Mouse (Mus musculus): ENCODE results near the gene Gmppb.
A peak's percentile ranks its signal among the peaks of the same experiment; 100 is the strongest.

Gene Gmppb

DNA sequence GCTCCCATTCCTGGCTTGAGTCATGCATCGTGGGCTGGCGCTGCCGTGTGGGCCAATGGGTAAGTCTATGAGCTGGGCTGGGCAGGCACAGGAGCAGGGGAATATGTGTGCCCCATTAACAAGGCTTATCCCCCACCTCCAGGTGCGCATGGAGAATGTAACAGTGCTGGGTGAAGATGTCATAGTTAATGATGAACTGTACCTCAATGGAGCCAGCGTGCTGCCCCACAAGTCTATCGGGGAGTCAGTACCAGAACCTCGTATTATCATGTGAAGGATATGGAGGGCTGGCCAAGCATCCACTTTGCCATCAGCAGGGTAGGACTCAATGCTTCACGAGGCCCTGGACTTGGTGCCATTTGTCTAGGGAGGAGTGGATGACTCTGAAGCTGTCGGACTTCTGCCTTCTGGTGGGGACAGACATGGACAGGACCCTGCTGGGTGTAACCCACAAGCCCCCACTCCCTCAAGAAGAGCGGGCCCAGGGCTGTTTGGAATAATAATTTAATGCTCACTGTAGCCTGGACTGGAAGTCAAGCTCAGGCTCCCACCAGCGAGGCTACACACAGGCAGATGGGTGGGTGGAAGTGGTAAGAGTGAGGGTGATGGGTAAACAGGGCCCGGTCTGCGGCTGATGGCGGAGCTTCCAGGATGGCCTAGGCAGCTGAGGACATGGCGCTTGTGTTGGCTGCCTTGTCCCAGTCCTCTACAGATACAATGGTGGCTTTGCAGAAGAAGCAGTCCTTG, 2.3 kb downstream of the Gmppb start:
- no peak for DNase-seq (ENCODE audit: low read depth, low spot score)

DNA sequence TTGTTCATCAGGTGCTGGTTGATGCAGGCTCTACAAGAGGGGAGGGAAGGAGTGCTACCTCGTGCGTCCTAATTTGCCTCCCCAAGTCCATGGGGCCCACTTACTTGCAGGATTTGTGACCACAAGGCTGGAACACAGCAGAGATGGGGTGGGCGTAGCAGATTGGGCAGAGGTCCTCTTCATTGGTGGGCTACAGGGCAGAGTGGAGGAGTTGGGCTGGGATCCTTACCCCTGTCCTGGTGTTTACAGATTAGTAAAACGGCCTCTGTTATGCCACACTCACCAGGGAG, 2.8 kb downstream of the Gmppb start:
- DNase-seq (ENCODE audit: low read depth, low spot score), result no peak

DNA sequence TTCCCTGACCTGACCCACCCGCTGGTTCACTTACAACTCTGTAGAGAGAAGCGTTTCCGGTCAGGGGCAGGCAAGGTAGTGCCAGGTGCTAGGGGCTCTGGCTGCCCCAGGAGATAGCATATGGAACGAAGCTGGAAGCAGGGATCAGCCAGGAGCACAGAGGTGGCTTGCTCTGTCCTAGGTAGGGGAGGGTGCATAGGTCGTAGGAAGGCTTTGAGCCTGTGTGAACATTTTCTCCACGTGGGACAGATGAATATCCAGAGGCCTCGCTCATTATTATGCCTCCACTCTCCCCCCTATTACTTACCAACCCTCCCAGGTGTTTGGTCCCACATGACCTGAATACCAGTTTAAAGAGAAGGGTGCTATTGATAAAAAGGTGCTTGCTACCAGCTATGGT, 3.4 kb downstream of the Gmppb start:
- DNase-seq (ENCODE audit: low read depth, low spot score), result no peak

DNA sequence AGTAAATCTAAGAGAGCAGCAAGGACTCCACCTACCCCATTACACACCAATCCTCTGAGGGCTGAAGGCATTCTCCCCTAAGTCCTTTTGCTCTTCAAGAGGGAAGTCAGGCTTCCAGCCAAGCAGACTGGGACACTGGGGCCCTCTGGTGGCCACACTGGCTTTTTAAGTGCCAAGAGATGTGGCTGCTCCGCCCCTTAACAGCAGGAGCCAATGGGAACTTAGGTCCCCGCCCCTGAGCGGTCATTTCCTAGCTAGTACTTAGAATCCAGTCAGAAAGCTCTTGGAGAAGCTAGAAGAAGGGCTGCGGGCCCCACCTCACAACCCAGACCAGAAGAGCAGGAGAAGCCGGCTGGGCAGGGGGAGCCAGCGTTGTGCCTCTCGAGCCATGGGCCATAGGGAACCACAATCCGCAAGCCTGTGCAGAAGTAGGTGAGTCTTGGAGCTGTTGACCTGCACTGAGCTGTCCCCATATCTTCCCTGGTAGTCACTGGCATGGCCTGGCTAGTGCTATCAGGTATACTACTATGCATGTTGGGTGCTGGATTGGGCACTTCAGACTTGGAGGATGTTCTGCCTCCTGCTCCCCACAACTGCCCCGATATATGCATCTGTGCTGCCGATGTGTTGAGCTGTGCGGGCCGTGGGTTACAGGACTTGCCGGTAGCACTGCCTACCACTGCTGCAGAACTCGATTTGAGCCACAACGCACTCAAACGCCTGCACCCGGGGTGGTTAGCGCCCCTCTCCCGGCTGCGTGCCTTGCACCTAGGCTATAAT, 4.0 kb downstream of the Gmppb start, which contains the start of gene Amigo3:
TSS of gene Amigo3 (plus strand) at position 275 of the 780 bp plus-strand sequence.
- DNase-seq (ENCODE audit: low read depth, low spot score), result peak; percentile 91

DNA sequence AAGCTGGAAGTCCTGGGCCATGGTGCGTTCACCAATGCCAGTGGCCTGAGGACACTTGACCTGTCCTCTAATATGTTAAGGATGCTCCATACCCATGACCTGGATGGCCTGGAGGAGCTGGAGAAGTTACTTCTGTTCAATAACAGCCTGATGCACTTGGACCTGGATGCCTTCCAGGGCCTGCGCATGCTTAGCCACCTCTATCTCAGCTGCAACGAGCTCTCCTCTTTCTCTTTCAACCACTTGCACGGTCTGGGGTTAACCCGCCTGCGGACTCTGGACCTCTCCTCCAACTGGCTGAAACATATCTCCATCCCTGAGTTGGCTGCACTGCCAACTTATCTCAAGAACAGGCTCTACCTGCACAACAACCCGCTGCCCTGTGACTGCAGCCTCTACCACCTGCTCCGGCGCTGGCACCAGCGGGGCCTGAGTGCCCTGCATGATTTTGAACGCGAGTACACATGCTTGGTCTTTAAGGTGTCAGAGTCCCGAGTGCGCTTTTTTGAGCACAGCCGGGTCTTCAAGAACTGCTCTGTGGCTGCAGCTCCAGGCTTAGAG, 4.7 kb downstream of the Gmppb start:
- DNase-seq (ENCODE audit: low read depth, low spot score), result no peak

DNA sequence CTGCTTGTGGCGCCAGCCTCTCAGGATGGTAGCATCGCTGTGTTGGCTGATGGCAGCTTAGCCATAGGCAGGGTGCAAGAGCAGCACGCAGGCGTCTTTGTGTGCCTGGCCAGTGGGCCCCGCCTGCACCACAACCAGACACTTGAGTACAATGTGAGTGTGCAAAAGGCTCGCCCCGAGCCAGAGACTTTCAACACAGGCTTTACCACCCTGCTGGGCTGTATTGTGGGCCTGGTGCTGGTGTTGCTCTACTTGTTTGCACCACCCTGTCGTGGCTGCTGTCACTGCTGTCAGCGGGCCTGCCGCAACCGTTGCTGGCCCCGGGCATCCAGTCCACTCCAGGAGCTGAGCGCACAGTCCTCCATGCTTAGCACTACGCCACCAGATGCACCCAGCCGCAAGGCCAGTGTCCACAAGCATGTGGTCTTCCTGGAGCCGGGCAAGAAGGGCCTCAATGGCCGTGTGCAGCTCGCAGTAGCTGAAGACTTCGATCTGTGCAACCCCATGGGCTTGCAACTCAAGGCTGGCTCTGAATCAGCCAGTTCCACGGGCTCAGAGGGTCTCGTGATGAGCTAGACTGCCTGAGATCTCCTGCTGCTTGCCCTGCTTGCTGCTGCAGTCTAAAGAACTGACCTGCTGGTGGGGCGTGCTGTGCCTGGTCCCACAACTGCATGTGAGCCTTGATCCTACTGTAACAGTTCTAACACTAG, 5.4 kb downstream of the Gmppb start:
- no peak for DNase-seq (ENCODE audit: low read depth, low spot score)

DNA sequence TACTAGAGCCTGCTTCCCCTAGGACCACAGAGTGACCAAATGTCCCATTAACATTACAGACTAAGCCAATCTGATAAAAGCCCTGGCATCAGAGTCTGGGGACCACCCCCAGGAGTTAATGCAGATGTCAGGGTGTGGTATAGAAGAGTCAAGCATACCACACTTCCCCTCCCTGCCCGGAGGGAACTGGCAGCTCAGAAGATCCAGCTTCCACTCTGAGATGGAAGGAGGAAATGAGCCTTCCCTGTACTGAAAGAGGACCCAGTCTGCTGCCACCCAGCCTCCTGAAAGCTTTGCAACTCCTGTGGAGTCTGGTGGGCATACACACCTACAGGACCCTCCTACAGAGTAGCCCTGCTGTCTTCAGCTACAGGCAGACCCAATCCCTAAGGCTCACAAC, 6.0 kb downstream of the Gmppb start:
- no peak for DNase-seq (ENCODE audit: low read depth, low spot score)

DNA sequence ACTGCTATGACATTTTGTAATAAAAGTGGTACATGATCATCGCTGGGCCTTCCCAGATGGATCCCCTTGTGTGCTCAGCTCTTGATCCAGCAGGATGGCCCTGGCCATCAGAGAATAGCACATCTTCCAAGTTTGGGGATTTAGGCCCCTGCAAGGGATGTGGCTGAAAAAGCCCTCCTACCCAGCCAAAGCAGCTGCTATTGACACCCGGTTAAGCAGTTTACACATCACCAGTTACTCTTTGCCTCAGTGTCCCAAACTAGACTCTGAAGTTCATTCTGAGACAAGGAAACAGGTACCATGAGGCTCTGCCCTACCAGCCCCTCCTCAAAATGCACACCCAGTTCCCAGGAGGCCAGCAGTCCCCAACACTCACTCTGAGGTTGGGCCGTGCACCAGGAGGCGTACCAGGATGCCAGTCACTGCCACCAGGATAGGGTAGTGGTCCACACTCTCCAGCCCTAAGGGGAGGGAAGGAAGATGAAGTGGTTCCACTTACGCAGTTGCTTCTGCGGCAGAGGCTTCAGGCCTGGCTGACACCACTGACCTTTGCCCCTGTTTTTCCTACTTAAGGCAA, 6.7 kb downstream of the Gmppb start:
- no peak for DNase-seq (ENCODE audit: low read depth, low spot score)

DNA sequence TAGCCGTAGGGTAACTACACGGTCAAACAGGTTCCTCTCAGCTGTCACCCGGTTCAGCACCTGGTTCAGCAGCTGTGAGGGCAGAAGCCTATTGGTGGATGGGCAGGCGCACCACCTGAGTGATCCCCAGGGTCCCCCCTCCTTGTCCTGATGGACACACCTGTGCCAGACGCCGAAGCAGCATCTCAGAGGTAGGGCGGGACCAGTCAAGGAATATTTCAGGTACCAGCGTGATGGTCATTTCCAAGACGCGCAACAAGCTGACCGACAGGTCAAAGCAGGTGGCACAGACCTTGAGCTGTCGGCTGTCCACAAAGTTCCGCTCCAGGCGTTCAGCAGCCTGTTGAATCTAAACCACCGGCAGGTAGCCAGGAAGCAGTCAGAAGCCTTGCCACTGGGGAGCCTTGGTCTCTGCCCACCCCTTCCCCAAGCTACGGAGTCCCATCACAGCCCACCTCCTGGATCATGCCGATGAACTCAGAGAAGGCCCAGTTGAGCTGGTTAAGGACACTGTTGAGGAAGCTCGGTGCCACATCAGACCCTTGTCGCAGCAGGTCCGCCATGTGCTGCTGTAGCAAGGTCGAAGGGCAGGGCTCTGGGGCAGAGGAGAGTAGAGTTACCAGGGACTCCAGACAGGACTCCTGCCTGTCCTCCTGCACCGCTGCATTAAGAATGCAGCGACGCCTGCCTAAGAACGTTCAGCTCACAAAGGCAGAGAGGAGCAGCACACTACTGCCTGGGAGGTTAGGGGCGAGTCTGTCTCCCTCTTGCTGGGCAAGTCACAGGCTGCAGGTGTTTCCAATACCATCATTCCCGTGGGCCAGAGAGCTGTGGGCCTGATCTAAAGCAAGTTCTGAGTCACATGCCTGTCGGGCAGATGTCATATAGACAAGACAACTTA, 7.6 kb downstream of the Gmppb start:
- DNase-seq (ENCODE audit: low read depth, low spot score), result no peak

DNA sequence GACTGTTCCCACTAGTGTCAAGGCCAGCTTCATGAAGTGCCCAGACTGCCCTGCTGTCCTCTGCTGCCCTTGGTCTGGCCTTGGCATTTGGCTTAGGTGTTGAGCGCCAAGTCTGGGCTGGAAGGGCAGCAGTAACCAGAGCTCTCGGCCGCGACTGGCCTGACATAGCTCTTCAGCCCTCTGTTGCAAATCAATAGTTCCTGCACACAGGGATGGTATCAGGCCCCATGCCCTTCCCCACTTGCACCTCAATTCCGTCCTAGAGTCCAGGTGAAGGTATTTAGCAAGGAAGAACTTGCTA, 8.2 kb downstream of the Gmppb start:
- DNase-seq (ENCODE audit: low read depth, low spot score), result no peak

DNA sequence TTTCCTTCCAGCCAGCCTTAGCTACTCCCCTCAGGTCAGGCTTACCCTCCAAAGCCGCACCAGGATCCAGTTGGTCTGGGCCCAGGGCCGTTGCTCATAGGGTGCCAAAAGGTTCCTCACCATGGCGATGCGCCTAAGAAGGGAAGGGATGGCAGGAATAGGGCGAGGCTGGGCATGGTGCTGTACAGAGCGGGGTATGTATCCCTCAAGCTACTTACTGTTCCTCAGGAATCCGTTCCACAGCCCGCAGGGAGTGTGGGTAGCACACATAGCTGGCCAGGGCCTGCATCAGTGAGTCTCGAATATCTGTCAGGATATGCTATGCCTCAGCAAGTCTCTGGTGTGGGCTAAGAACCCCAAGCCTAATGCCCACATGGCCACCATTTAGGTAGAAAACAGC, 9.2 kb downstream of the Gmppb start:
- DNase-seq (ENCODE audit: low read depth, low spot score), result no peak

DNA sequence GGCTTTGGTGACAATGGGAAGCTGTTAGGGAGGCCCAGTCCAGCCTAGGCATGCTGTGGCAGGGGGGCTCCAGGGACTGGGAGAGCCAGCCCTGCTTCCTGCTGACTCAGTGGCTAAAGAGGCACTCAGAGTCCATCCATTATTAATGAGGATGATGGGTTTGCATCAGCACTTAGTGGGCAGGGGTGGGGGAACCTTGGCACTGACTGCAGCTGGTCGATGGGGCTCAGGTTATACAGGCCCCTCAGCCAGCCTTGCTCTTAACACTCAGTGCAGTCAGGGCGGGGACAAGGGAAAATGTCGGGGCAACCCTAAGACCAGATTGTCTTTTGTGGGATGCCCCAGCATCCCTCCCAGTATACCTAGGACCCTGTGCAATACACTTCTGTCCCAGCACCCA, 13.1 kb downstream of the Gmppb start:
- DNase-seq (ENCODE audit: low read depth, low spot score), result no peak

DNA sequence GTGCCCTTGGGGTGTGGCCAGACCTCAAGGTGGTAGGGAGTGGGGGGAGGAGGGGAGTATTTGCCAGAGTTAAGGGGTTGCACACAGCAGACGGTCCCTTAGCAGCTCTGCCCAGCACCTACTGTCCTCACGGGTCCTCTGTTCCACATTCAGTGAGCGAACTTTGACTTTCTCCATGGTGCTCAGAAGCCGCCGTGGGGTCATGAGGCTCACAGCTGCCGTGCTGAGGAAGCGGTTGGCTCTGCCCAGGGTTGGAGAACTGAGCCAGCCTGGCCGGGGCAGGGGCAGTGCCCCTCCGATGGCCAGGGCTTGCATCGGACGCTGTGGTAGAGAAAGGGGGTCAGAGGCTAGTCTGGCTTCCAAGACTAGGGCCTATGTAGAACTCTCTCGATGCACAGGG, 14.3 kb downstream of the Gmppb start:
- DNase-seq (ENCODE audit: low read depth, low spot score), result no peak

DNA sequence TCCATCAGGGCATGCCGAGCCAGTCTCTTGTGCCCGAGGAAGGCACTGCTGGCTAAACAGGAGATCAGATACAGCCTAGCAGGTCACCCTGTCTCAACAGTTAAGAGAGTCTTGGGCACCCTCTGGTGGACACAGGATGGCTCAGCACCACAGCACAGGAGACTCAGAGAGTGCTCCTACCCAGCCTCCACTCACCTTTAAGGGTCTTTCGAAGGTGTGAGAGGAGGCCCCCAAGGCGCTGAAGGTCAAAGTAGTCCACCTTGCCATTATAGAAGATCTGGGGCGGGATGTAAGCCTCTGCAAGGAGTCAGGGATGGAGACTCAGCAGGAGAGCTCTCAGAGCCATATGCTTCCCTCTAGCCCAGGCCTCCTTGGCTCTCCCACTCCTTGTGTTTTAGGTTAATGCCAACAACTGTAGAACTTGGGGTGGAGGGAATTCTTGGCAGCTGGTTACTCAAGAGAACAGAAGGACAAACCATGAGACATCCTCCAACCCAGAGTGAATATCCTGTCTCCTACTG, 16.5 kb downstream of the Gmppb start:
- peak; percentile 52 for DNase-seq (ENCODE audit: low read depth, low spot score)

DNA sequence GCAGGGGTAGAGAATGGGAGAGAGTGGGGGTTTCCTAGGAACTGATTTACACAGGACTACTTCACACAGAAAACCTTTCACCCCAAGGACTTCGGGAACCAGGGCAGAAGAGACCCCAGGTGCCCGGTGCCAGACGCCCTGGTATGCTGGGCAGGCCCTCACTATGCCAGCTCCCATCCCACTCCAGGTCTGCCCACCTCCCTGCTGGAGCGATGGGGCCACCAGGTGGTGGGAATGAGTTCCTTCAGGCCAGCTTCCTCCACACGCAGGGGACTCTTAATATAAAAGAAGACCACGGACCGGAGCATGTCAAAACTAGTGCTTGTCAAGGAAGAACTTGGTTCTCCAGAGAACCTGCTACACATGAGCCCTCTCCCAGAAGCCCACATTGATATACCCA, 18.2 kb downstream of the Gmppb start:
- DNase-seq (ENCODE audit: low read depth, low spot score), result no peak

DNA sequence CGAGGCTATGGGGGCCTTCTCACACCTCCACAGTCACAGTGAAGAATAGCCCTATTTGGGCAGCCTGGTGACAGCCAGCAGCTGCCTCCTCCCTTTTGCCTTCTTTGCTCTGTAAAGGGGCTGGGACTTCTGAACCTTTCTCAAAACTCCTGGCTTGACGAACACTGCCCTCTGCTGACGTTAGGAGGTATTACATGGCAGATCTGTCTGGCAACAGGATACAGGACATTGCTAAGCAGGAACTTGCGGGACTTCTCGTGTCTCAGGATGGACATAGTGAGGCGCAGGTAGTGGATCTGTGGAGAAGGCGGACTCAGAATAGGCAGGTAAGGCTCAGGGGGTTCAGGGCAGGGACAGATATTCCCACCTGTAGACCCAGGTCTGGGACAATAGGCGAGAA, 18.9 kb downstream of the Gmppb start:
- peak; percentile 77 for DNase-seq (ENCODE audit: low read depth, low spot score)

DNA sequence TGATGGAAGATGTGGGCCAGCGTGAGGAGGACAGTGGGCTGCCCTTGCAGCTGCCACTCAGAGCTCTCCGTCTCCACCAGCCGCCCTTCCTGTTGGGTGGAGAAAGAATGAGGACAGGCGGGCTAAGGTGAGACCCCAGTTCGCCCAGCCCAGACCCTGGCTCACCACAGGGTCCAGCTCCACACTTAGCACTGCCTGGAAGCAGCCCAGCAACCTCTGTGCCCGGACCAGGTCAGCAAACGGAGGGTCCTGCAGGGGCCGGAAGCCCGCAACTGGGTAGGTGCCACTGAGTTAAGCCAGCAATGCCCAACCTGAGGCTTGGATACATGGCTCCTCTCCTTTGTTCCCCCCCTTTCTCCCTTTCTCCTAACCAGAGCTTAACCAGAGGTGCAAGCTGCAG, 20.0 kb downstream of the Gmppb start:
- no peak for DNase-seq (ENCODE audit: low read depth, low spot score)

DNA sequence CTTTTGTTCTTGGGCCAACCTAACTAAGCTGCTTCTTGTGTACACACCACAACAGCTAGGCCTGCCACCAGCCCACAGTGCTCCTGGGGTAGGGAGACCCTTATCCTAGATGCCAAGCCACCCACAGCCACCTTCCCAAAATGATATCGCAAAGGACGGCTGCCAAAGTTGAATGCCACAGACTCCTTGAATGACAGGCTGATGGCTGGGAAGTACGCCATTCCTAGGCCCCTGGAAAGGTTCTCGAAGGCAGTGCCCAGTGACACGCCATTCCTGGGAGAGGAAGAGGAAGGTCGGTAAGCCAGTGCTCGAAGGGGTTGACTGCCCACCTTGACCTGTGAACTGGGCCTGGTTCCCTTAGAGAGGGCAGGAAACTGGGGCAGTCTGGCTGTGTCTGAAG, 20.5 kb downstream of the Gmppb start:
- DNase-seq (ENCODE audit: low read depth, low spot score), result no peak

DNA sequence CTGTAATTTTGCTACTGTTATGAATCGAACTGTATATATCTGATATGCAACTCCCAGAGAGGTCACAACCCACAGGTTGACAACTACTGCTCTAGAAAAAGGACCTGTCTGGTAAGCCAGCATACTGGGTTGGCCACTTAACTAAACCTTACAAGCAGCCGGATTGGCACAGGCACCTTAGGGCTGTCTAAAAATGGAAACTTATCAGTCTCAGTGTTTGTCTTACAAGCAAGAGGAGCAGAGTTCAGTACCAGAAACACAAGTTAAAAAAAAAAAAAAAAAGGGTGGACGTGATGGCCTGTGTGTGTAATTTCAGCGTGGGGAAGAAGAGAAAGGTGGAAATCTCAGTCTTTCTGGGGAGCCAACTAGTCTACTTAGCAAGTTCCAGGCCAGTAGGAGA, 22.8 kb downstream of the Gmppb start:
- no peak for DNase-seq (ENCODE audit: low read depth, low spot score)

DNA sequence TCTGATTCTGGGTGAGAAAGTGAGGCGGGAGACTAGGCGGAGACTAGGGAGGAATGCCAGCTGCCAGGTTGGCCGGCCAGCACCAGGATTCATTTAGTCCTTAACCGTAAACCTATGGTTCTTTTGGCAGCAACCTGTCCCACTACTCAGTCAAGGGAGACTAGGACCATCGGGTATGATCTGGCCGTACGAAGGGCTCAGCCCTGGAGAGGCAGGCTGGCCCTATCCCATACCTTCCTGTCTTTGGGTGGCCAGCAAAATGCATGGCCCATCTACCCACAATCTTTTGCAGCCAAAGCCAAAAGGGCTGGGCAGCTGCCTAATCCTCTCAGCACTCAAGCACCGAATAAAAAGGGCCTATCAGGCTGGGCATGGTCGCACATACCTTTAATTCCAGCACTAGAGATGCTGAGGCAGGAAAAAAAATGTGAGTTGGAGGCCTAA, 23.5 kb downstream of the Gmppb start:
- DNase-seq (ENCODE audit: low read depth, low spot score), result no peak

Measured in A20 (cell line).